Comparison of ENCODE assay signal across 7 mouse cellular contexts in the genomic region with DNA sequence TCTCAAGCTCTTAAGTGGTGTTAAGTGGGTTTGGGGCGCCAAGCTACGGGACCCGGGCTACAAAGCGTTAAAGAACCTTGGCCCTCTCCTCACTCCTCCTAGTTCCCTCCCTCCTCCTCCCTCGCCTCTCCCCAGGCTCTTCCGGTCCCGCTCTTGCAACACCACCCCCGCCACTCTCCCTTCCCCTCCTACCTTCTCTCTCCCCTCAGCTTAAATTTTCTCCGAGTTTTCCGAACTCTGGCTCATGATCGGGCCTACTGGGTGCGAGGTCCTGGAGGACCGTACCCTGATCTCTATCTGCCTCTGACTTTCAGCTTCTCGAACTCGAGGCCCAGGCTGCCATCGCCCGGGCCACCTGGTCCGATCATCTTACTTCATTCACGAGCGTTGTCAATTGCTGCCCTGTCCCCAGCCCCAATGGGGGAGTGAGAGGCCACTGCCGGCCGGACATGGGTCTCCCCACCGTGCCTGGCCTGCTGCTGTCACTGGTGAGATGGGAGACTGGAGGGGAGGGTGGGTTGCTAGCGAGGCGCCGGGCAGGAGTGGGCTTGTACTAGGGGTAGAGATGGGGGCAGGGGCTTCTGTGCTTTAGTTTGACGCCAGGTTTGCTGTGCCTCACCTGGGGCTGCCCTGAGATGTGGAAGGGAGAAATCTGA. TPM values are rescaled to one million over a fixed set of nuclear protein-coding genes. Genes with fewer than 3 reads are reported as not detected.
DNase-seq lines count a peak whose midpoint lies in the region; ATAC-seq lines count a peak whose summit lies in the region.

No protein-coding gene starts in this region.

- H3K27me3 ChIP-seq in hindbrain, embryonic 14.5 days (ENCODE audit: control insufficient read depth, insufficient read depth, low read length) = 0 out of 2 replicates have a peak, but pooled peaks cover 14% of the 10 kb centered on the region
- H3K27me3 ChIP-seq in midbrain, embryonic 15.5 days (replicated peaks) = 0 out of 2 replicates have a peak, but pooled peaks cover 16% of the 10 kb centered on the region

- H3K9me3 ChIP-seq in hindbrain, embryonic 14.5 days (ENCODE audit: control insufficient read depth, low read length) = no peaks in the 10 kb centered on the region
- no peaks in the 10 kb centered on the region for H3K9me3 ChIP-seq in midbrain, embryonic 15.5 days

- peak overlapping the region; percentile 34 for H3K4me3 ChIP-seq in hindbrain, embryonic 14.5 days (replicated peaks; ENCODE audit: low read length)
- peak overlapping the region; percentile 31 for H3K4me3 ChIP-seq in midbrain, embryonic 15.5 days

- ATAC-seq in hindbrain, embryonic 14.5 days (ENCODE audit: low FRiP score) = no peak
- ATAC-seq in midbrain, embryonic 15.5 days (replicated peaks) = peak; percentile 63

- H3K4me1 ChIP-seq in hindbrain, embryonic 14.5 days (replicated peaks; ENCODE audit: control insufficient read depth, insufficient read depth, low read length) = peaks cover 17% of the 10 kb centered on the region
- peaks cover 17% of the 10 kb centered on the region for H3K4me1 ChIP-seq in midbrain, embryonic 15.5 days

- peak overlapping the region; percentile 24; the same call in 1 of the 2 replicates for H3K27ac ChIP-seq in hindbrain, embryonic 14.5 days
- H3K27ac ChIP-seq in midbrain, embryonic 15.5 days = no peak overlapping the region

- DNase-seq in MN1 (ENCODE audit: low spot score) (peak; percentile 64), liver (peak; percentile 61)
- peak; percentile 69 for DNase-seq in adrenal gland, postnatal 25 days
- DNase-seq in forelimb bud, embryonic 11.5 days (ENCODE audit: low read depth, low spot score) = peak; percentile 64
- DNase-seq in hindbrain, embryonic 14.5 days (ENCODE audit: low spot score) = peak; percentile 40
- DNase-seq in thymus, postnatal 14 days = peak; percentile 83

- H3K4me2 ChIP-seq in hindbrain, embryonic 14.5 days (replicated peaks) = peak overlapping the region; percentile 55
- H3K4me2 ChIP-seq in midbrain, embryonic 15.5 days = peak overlapping the region; percentile 47

- no peaks in the 10 kb centered on the region for H3K36me3 ChIP-seq in hindbrain, embryonic 14.5 days (replicated peaks; ENCODE audit: control insufficient read depth, insufficient read depth)
- no peaks in the 10 kb centered on the region for H3K36me3 ChIP-seq in midbrain, embryonic 15.5 days (replicated peaks)

- WGBS in hindbrain, embryonic 14.5 days = under 1% methylated on average over 27 of the region's 27 CpGs
- WGBS in midbrain, embryonic 15.5 days = under 1% methylated on average over 27 of the region's 27 CpGs

- peak overlapping the region; percentile 49 for H3K9ac ChIP-seq in hindbrain, embryonic 14.5 days
- H3K9ac ChIP-seq in midbrain, embryonic 15.5 days = peak overlapping the region; percentile 4; the same call in 1 of the 2 replicates

RNA-seq across cellular contexts. Expression of a gene that starts 0.5 kb away (rescaled TPM):
- 247 and 250 TPM in 2 replicates for total RNA-seq in adrenal gland, postnatal 25 days (2021)
- polyA plus RNA-seq in hindbrain, embryonic 14.5 days (2014; fragmentation: Nextera tagmentation; extraction: Ambion mirVana) = 15.4 and 16.6 TPM in 2 replicates
- polyA plus RNA-seq in midbrain, embryonic 15.5 days (2015; fragmentation: Nextera tagmentation; extraction: Ambion mirVana) = 11.6 and 14.6 TPM in 2 replicates

RNA-seq across cellular contexts. Expression of a gene that starts 29.2 kb away (rescaled TPM):
- total RNA-seq in adrenal gland, postnatal 25 days (2021) = 1.6 and 1.9 TPM in 2 replicates
- 0.50 and 0.53 TPM in 2 replicates for polyA plus RNA-seq in hindbrain, embryonic 14.5 days (2014; fragmentation: Nextera tagmentation; extraction: Ambion mirVana)
- polyA plus RNA-seq in midbrain, embryonic 15.5 days (2015; fragmentation: Nextera tagmentation; extraction: Ambion mirVana) = 0.70 and 0.72 TPM in 2 replicates

RNA-seq across cellular contexts. Expression of a gene that starts 30.9 kb away (rescaled TPM):
- total RNA-seq in adrenal gland, postnatal 25 days (2021) = 0.30 and 0.38 TPM in 2 replicates
- 0.10 and 0.23 TPM in 2 replicates for polyA plus RNA-seq in hindbrain, embryonic 14.5 days (2014; fragmentation: Nextera tagmentation; extraction: Ambion mirVana)
- polyA plus RNA-seq in midbrain, embryonic 15.5 days (2015; fragmentation: Nextera tagmentation; extraction: Ambion mirVana) = 0.23 and 0.32 TPM in 2 replicates

RNA-seq across cellular contexts. Expression of a gene that starts 36.0 kb away (rescaled TPM):
- 78.7 and 91.8 TPM in 2 replicates for total RNA-seq in adrenal gland, postnatal 25 days (2021)
- polyA plus RNA-seq in hindbrain, embryonic 14.5 days (2014; fragmentation: Nextera tagmentation; extraction: Ambion mirVana) = 14.8 and 14.9 TPM in 2 replicates
- 14.2 and 16.4 TPM in 2 replicates for polyA plus RNA-seq in midbrain, embryonic 15.5 days (2015; fragmentation: Nextera tagmentation; extraction: Ambion mirVana)
